Mouse (Mus musculus): Measurements from ENCODE around the gene Cryl1. TPM values are rescaled to one million over a fixed set of nuclear protein-coding genes. Genes with fewer than 3 reads are reported as not detected.

The Cryl1 gene
- 25.7 TPM for polyA plus RNA-seq (2017; shearing (Covaris generic))

DNA sequence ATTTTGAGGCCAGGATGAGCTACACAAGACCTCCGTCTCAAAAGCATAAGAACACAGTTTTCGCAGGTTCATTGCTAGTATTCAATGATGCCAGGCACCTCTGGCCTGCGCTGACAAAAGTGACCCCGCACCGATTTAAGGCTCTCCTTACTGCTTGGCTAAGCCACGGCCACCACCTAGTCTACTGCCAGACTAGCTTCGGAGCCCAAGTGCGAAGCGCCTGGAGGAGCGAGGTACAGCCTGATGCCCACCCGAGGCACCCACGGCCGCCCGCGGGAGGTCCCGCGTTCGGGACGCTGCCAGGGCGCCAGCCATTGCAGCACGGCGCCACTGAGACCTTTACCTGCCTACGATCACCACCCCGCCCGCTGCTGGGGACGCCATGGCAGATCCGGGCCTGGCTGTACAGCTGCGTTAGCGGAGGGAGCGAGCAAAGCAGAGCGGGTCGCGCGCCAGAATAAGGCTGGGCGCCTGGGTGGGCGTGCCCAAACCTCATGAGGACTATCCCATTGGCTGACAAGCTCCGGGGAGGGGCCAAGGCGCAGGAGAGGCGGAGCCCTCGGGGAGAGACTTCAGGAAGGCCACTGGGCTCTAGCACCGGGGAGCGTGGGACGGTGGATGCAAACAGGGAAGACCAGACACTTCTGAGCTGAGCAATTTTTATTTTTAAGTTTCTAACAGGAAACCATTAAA lies at the start of gene Cryl1:
TSS of gene Cryl1 (minus strand) at position 465 of the 693 bp plus-strand sequence.

GRCm38 (mm10) chr14:57423432-57424211 lies 25.3 kb upstream of the Cryl1 start, which contains the start of gene Ift88:
Ift88 (plus strand) TSS chr14:57424062.

Other genes with a start within 250 kb of the Cryl1 start
- gene Ift88, start 25.5 kb upstream of the Cryl1 start, polyA plus RNA-seq (2017; shearing (Covaris generic)) = 3.5 TPM
- gene Il17d, start 126.2 kb upstream of the Cryl1 start, polyA plus RNA-seq (2017; shearing (Covaris generic)) = not detected
- gene Eef1akmt1, start 173.1 kb upstream of the Cryl1 start, polyA plus RNA-seq (2017; shearing (Covaris generic)) = 128 TPM

All from activated CD4-positive, CD25-positive, alpha-beta regulatory T cell, adult 9 weeks (primary cell).